Mouse (Mus musculus) frontal cortex, adult (tissue): ENCODE measurements around the gene Arhgap33.

Experiments
- ATAC-seq: cut with Nextera tagmentation; 2 replicates; pipeline ENCODE4 v1.9.2; 2017; ENCODE audit warnings: mild to moderate bottlenecking, moderate library complexity, mixed read lengths; ENCODE audit not compliant: low TSS enrichment

Gene Arhgap33

GRCm38 (mm10) chr7:30534633-30535577 lies at the start of gene Arhgap33:
TSS of gene Arhgap33 (minus strand) at chr7:30535060.
- ATAC-seq = peak; percentile 68

- ATAC-seq = no peak
Measured at GRCm38 (mm10) chr7:30584339-30584738, 49.5 kb upstream of the Arhgap33 start.

DNA sequence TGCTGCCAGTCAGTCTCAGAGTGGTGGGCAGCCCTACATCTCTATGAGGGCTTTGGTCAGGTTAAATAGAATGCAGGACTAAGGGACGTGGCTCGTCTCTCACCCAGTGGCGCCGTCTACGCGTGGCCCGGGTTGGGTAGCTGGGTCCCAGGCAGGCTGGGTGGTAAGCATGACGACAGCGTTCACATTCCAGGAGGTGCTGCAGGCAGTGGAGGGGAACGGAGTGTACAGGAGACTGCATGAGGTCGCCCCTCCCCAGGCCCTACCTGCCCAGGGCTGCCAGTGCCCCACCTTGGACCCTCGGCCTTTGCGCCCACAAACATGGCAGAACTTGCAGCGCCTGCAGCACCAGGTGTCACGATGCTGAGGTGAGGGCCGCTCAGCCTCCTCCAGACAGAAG lies 46.7 kb upstream of the Arhgap33 start:
- no peak for ATAC-seq

DNA sequence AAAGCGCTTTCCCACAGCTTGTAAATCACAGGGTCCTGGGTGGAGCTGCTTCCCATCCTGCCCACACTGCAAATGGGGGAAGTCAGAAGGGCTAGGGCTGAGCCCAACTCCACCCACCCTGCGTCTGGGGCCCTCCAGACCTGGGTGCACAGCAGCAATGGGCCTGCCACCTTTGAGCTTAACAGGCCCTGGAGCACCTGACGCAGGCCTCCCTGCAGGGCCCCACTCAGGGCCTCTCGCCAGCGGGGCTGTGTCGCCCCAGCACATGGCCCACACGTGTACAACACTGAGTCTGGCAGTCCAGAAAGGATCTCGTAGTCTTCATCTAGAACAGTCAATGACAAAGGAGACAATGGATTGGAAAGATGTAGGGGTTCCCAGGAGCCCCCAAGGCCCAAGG lies 45.1 kb upstream of the Arhgap33 start:
- ATAC-seq = no peak

GRCm38 (mm10) chr7:30572969-30573368 lies 38.1 kb upstream of the Arhgap33 start:
- ATAC-seq = no peak

DNA sequence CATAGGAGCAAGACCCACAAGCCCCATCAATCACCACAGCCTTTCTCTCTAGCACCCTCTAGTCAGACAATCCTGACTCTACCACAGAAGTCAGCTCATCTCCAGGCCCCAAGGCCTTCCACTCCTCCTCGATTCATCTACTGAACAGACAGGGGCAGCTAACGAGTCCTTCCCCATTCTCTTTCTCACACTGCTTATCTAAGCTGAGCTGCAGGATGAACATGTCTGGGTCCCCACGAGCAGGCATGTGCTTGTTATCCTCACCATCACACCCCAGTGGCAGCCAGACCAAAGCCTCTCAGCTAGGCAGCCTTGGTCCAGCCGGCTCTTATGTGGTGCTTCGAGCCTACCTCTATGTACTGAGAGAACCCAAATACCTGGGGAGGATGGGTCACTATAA lies 37.5 kb upstream of the Arhgap33 start:
- ATAC-seq = no peak

- no peak for ATAC-seq
Measured at GRCm38 (mm10) chr7:30567555-30567954, 32.7 kb upstream of the Arhgap33 start.

- ATAC-seq = no peak
Measured at GRCm38 (mm10) chr7:30566033-30566432, 31.2 kb upstream of the Arhgap33 start.

DNA sequence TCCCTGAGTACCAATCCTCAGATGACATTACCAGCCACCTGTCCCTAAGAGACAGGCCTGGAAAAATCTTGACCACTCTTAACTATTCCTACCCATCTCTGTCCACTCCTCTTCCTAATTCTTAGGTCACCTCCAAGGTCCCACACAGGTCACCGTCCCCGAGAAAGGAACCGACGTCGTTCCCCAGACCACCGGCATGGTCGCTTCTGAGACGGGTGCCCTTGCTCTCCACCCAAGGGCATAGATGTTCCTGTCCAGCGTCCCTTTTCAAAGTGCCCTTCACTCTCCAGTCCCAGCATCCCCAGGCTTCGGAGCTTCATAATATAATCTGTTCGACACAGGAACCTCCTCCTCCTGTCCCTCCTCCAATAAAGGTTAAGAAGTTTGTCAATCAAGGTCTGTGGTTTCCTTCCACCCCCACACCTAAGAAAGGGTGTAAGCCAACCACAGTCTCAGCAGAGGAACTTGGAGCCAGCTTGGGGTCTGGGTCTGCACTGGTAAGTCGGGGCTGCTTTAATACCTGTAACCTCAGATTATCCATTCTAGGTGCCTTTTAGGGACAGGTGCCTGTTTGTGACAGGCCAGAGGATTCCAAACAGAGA lies 30.2 kb upstream of the Arhgap33 start, which contains the start of gene Igflr1:
TSS of gene Igflr1 (plus strand) at position 458 of the 602 bp plus-strand sequence.
- ATAC-seq = no peak

- ATAC-seq = no peak
Measured at GRCm38 (mm10) chr7:30563906-30564280, 29.0 kb upstream of the Arhgap33 start.

DNA sequence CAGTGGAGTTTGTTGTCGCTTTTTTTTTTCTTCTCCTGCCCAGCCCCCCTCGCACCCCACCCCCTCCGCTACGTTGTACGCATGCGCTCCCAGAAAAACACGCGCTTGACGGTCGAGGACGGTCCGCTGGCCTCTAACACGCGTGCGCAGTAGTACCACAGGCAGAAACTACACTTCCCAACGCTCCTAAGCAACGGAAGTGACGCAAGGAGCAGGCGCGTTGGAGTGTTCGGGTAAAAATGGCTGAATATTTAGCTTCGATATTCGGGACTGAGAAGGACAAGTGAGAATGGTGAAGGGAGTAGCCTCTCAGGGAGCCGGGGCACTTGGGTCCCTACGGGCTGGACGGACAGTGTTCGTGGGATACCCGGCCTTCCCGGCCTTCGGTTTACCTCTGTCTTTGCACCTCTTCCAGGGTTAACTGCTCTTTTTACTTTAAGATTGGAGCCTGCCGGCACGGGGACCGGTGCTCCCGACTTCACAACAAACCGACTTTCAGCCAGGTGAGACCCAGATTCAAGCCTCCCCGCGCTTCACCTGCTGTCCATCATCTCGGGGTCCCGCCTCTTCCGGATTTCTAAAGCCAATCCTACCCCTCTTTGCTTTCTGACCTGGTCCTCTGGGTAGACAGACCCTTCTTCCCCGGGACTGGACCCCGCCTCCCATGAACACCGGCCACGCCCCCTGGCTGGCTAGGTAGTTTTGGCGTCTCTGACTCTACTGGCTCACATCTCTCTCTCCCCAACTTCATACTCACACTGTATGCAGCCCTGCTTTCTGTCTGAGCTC lies 28.5 kb upstream of the Arhgap33 start, which contains the start of the genes U2af1l4, Gm49396 and Psenen:
TSS of gene U2af1l4 (plus strand) at position 185 of the 789 bp plus-strand sequence.
TSS of gene Gm49396 (plus strand) at position 228 of the 789 bp plus-strand sequence.
TSS of gene Psenen (minus strand) at position 511 of the 789 bp plus-strand sequence.
- peak; percentile 66 for ATAC-seq

GRCm38 (mm10) chr7:30562526-30563116 lies 27.8 kb upstream of the Arhgap33 start:
- no peak for ATAC-seq

- no peak for ATAC-seq
Measured at GRCm38 (mm10) chr7:30560296-30560695, 25.4 kb upstream of the Arhgap33 start.

GRCm38 (mm10) chr7:30559443-30559954 lies 24.6 kb upstream of the Arhgap33 start, which contains the start of gene Lin37:
TSS of gene Lin37 (minus strand) at chr7:30559838.
- peak; percentile 76 for ATAC-seq

DNA sequence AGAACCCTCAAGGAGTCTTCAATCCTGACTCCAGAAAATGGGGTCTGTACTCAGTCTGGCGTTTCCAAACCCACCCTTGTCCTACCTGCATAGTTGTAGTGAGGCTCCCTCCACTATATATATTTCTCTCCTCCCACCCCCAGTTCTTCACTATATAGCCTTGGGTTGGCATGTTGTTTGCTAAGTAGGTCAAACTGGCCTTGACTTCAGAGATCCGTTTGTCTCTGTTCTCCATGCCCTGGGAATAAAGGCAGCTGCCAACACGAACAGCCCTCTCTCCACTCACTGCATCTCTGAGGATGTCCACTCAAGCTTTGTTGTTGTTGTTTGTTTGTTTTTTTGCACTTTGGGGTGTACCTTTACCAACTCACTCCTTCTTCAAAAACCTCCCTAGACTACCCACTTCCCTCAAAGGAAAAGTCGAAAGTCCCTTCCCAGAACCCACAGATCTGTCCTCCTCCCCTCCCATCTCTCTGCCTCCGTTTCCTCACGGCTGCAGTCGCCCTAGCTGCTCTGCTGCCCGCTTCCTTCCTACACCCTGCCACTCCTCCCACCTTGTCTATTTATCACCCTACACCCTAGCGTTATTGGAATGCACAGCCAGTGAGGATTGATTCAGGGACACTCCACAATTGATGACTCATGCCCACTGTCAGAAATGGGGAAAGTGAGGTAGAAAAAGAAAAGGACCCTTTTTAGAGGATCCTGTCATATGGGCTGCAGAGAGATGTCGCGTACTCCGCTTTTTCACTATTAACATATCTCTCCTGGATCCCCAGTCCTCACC lies 24.0 kb upstream of the Arhgap33 start:
- no peak for ATAC-seq

DNA sequence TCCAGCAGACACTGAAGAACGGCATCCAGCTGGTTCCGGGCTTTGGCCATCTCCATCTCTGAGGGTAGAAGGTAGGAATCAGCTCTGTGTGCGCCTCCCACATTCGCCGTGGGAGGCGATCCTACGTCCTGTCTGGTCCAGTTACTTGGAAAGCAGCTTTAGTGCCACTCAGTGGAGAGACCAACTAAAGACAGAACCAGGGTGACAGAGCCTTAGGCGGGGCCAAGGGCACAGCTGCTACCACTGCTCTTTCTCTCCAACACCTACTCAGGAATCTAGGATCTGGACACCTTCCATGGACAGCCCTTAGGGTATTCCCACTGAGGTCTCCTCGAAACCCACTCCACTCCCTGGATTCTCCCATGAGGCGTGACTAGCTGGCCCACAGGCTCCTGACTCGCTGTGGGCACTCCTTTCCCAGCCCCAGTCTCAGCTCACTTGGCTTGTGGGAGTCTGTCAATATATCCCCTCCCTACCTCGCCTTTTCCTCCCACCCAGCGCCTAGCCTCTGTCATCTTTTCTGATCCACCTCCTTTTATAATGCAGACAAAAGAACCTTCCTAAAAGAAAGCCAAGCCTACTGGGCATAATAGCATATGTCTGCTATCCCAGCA lies 23.1 kb upstream of the Arhgap33 start:
- no peak for ATAC-seq

GRCm38 (mm10) chr7:30556894-30557536 lies 22.2 kb upstream of the Arhgap33 start:
- ATAC-seq = no peak

GRCm38 (mm10) chr7:30553810-30554584 lies 19.1 kb upstream of the Arhgap33 start:
- no peak for ATAC-seq
